ENCODE assay signal across 17 mouse cellular contexts in genomic region chr7:78103536-78104279, GRCm38 (mm10).
"Had no signal": no experiment of that assay in that cellular context is flagged by ENCODE, and none has a peak within 500 bp of the region (broad histone marks: within the 10 kb centered on the region; RNA-seq: fewer than 3 reads in every experiment).

No protein-coding gene starts in this region.

- H3K36me3 ChIP-seq: lung, embryonic 15.5 days; midbrain, embryonic 13.5 days; midbrain, embryonic 15.5 days; neural tube, embryonic 12.5 days; stomach, embryonic 15.5 days had no signal

- H3K4me3 ChIP-seq: lung, embryonic 15.5 days; megakaryocyte, embryonic 14.5 days; midbrain, embryonic 13.5 days; midbrain, embryonic 15.5 days; neural tube, embryonic 12.5 days; stomach, embryonic 15.5 days had no signal

- H3K4me2 ChIP-seq: lung, embryonic 15.5 days; midbrain, embryonic 11.5 days; midbrain, embryonic 13.5 days; midbrain, embryonic 15.5 days; neural tube, embryonic 12.5 days; stomach, embryonic 15.5 days had no signal

- H3K27me3 ChIP-seq: lung, embryonic 15.5 days; megakaryocyte, embryonic 14.5 days; neural tube, embryonic 12.5 days; stomach, embryonic 15.5 days had no signal

- H3K27ac ChIP-seq: lung, embryonic 15.5 days; macrophage; midbrain, embryonic 13.5 days; midbrain, embryonic 15.5 days; neural tube, embryonic 12.5 days; stomach, embryonic 15.5 days; stomach, postnatal 0 days had no signal

- DNase-seq: liver, postnatal 0 days; lung, adult 2 months; lung, postnatal 36 days; right cerebral cortex, postnatal 14 days; thymus, adult 2 months; thymus, postnatal 25 days; thymus, postnatal 4 days had no signal

- H3K9ac ChIP-seq: liver, postnatal 0 days; lung, embryonic 15.5 days; midbrain, embryonic 13.5 days; midbrain, embryonic 15.5 days; neural tube, embryonic 12.5 days; stomach, embryonic 15.5 days had no signal

- ATAC-seq: liver, postnatal 0 days; lung, postnatal 0 days; midbrain, embryonic 13.5 days; midbrain, embryonic 15.5 days had no signal

- H3K9me3 ChIP-seq: lung, embryonic 15.5 days; midbrain, embryonic 13.5 days; midbrain, embryonic 15.5 days; neural tube, embryonic 12.5 days; stomach, embryonic 15.5 days had no signal

- H3K4me1 ChIP-seq: lung, embryonic 15.5 days; megakaryocyte, embryonic 14.5 days; midbrain, embryonic 15.5 days; neural tube, embryonic 12.5 days; stomach, embryonic 15.5 days had no signal
